Mouse (Mus musculus) heart, embryonic 15.5 days (tissue): Measurements from ENCODE around the gene Gpr150. TPM values are rescaled to one million over a fixed set of nuclear protein-coding genes. Genes with fewer than 3 reads are reported as not detected.

ENCODE experiments used
- polyA plus RNA-seq: library from polyadenylated mRNA; unstranded; fragments of >200 nt; fragmentation: Nextera tagmentation; extraction: Ambion mirVana; gene quantifications from 2 replicates; pipeline ENCODE4 v1.2.1, GENCODE M21; 2015

The Gpr150 gene
- polyA plus RNA-seq, 1 experiment from 2014 or later: not detected

Other genes starting within 250 kb of the Gpr150 start
- gene Glrx, start 217.1 kb downstream of the Gpr150 start, polyA plus RNA-seq: 102 and 131 TPM in 2 replicates
- 19.7 and 21.6 TPM in 2 replicates for gene Rhobtb3, start 113.1 kb downstream of the Gpr150 start, polyA plus RNA-seq
- gene Spata9, start 89.8 kb downstream of the Gpr150 start, polyA plus RNA-seq: 0.14 and 0.31 TPM in 2 replicates
- 11.8 and 12.4 TPM in 2 replicates for gene Rfesd, start 38.3 kb downstream of the Gpr150 start, polyA plus RNA-seq
- 3.3 and 3.4 TPM in 2 replicates for gene Arsk, start 41.7 kb upstream of the Gpr150 start, polyA plus RNA-seq
- 6.2 and 8.1 TPM in 2 replicates for gene Ttc37, start 41.7 kb upstream of the Gpr150 start, polyA plus RNA-seq
- not detected in 2 replicates for gene Fam81b, start 248.1 kb upstream of the Gpr150 start, polyA plus RNA-seq